ENCODE assay signal across 8 mouse cellular contexts in the genomic region with DNA sequence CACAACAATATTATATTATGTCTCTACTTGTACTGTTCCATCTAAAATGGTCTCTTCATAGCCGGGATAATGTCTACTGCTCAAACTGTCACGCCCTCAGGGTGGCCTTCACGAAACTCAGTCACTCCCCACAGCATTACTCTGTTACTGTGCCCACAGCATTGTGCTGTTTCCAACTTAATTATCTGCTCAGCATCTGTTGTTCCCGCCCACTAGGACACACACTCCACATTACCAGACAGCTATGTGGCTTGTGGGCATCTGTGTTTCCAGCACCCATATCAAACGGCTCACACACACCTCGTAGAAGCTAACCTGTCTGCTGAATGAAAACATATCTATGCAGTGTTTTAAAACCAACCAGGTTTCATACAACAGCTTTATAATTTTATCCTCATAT. TPM values are rescaled to one million over a fixed set of nuclear protein-coding genes. Genes with fewer than 3 reads are reported as not detected.
DNase-seq lines count a peak whose midpoint lies in the region; ATAC-seq and TF ChIP-seq lines count a peak whose summit lies in the region.

No protein-coding gene starts in this region.

- H3K79me2 ChIP-seq in CH12.LX (replicated peaks; ENCODE audit: control insufficient read depth, extremely low read depth, insufficient read depth, poor library complexity, severe bottlenecking) = no peaks in the 10 kb centered on the region

- no peak overlapping the region for H3K4me3 ChIP-seq in kidney, embryonic 15.5 days (replicated peaks)
- no peak overlapping the region for H3K4me3 ChIP-seq in CH12.LX (replicated peaks in 1 of 3; ENCODE audit: low read depth in 2 of 3, low read length in 2 of 3, poor library complexity in 1 of 3)
- no peak overlapping the region for H3K4me3 ChIP-seq in forebrain, embryonic 14.5 days (ENCODE audit: low read depth, low read length)
- no peak overlapping the region for H3K4me3 ChIP-seq in liver, embryonic 16.5 days (ENCODE audit: low read depth, low read length)

- dilution Hi-C loops in CH12.LX (cut with MboI; ENCODE audit: extremely low pct_ligation_motif_present, extremely low pct_unique_long_range_greater_than_20kb, low sequenced_read_pairs) = no loop called here

- 55% methylated on average over 6 of the region's 6 CpGs for WGBS in kidney, embryonic 15.5 days
- WGBS in forebrain, embryonic 14.5 days = 21% methylated on average over 6 of the region's 6 CpGs
- 17% methylated on average over 6 of the region's 6 CpGs for WGBS in liver, embryonic 16.5 days (ENCODE audit: insufficient replicate concordance)

- no peaks in the 10 kb centered on the region for H3K27me3 ChIP-seq in kidney, embryonic 15.5 days
- no peaks in the 10 kb centered on the region for H3K27me3 ChIP-seq in CH12.LX (replicated peaks)
- H3K27me3 ChIP-seq in forebrain, embryonic 14.5 days (replicated peaks; ENCODE audit: control insufficient read depth, insufficient read depth, low read length) = no peaks in the 10 kb centered on the region
- H3K27me3 ChIP-seq in liver, embryonic 16.5 days (ENCODE audit: control insufficient read depth, insufficient read depth, low read depth, low read length) = no peaks in the 10 kb centered on the region

- H3K9ac ChIP-seq in kidney, embryonic 15.5 days = no peak overlapping the region
- H3K9ac ChIP-seq in CH12.LX (ENCODE audit: insufficient read depth, low read depth) = no peak overlapping the region
- H3K9ac ChIP-seq in forebrain, embryonic 14.5 days (ENCODE audit: low read length) = no peak overlapping the region
- H3K9ac ChIP-seq in liver, embryonic 16.5 days (ENCODE audit: low read depth, low read length) = no peak overlapping the region

- no peaks in the 10 kb centered on the region for H3K9me3 ChIP-seq in kidney, embryonic 15.5 days (replicated peaks)
- H3K9me3 ChIP-seq in CH12.LX (replicated peaks; ENCODE audit: low read length) = no peaks in the 10 kb centered on the region
- H3K9me3 ChIP-seq in forebrain, embryonic 14.5 days (replicated peaks; ENCODE audit: control insufficient read depth, low read length) = no peaks in the 10 kb centered on the region
- H3K9me3 ChIP-seq in liver, embryonic 16.5 days (replicated peaks; ENCODE audit: control insufficient read depth, low read length) = no peaks in the 10 kb centered on the region

- DNase-seq in kidney, postnatal 36 days = no peak
- DNase-seq in CH12.LX (ENCODE audit: extremely low read depth) = no peak
- DNase-seq in forebrain, embryonic 14.5 days (ENCODE audit: low spot score) = peak; percentile 36
- DNase-seq in spleen, adult 12 weeks (ENCODE audit: low spot score) = no peak
- DNase-seq in cerebellum, adult 8-10 months = no peak
- DNase-seq in lung, postnatal 14 days = no peak

- no peaks in the 10 kb centered on the region for H3K36me3 ChIP-seq in kidney, embryonic 15.5 days
- H3K36me3 ChIP-seq in CH12.LX (replicated peaks in 1 of 2; ENCODE audit: control insufficient read depth in 1 of 2, insufficient read depth in 1 of 2, low read length in 1 of 2) = no peaks in the 10 kb centered on the region
- no peaks in the 10 kb centered on the region for H3K36me3 ChIP-seq in forebrain, embryonic 14.5 days (ENCODE audit: control insufficient read depth, insufficient read depth, low read length)
- no peaks in the 10 kb centered on the region for H3K36me3 ChIP-seq in liver, embryonic 16.5 days (ENCODE audit: control insufficient read depth, insufficient read depth)

- H3K27ac ChIP-seq in kidney, embryonic 15.5 days = no peak overlapping the region
- no peak overlapping the region for H3K27ac ChIP-seq in CH12.LX (ENCODE audit: insufficient read depth, low read depth)
- no peak overlapping the region for H3K27ac ChIP-seq in forebrain, embryonic 14.5 days (ENCODE audit: low read depth, low read length)
- no peak overlapping the region for H3K27ac ChIP-seq in liver, embryonic 16.5 days (ENCODE audit: low read length)

- TF ChIP-seq EP300 in CH12.LX (IDR thresholded peaks at IDR 0.05; ENCODE audit: low read length) = no peak

- TF ChIP-seq CTCF in CH12.LX (conservative IDR thresholded peaks at IDR 0.05 in 1 of 2, IDR thresholded peaks at IDR 0.05 in 1 of 2; ENCODE audit: low read depth in 2 of 2, low read length in 2 of 2) = no peak

- no peak for TF ChIP-seq POLR2A in CH12.LX (IDR thresholded peaks at IDR 0.05; ENCODE audit: low read depth, low read length)

- no peak for TF ChIP-seq RAD21 in CH12.LX (IDR thresholded peaks at IDR 0.05; ENCODE audit: low read depth, low read length)

- in situ Hi-C loops in CH12.LX (cut with MboI; ENCODE audit: low pct_ligation_motif_present, low pct_unique_long_range_greater_than_20kb, low sequenced_read_pairs) = loop anchor here (5.0 to 25.0 kb wide), 2 partner anchors 286 to 674 kb away; a partner anchor contains a TSS

- ATAC-seq in kidney, embryonic 15.5 days (replicated peaks; ENCODE audit: low FRiP score) = no peak
- ATAC-seq in forebrain, embryonic 14.5 days = peak; percentile 54; the same call in 1 of the 2 replicates
- ATAC-seq in liver, embryonic 16.5 days (ENCODE audit: low read depth) = peak; percentile 40

- H3K4me1 ChIP-seq in kidney, embryonic 15.5 days = peaks cover 13% of the 10 kb centered on the region
- H3K4me1 ChIP-seq in CH12.LX (ENCODE audit: control insufficient read depth in 1 of 2, insufficient read depth in 2 of 2) = peaks cover 0 to 17% of the 10 kb centered on the region in 2 experiments; a peak in 2 of 4 replicates
- H3K4me1 ChIP-seq in forebrain, embryonic 14.5 days (ENCODE audit: control insufficient read depth, insufficient read depth, low read length) = peaks cover 6% of the 10 kb centered on the region; the same call in 1 of the 2 replicates
- peaks cover 4% of the 10 kb centered on the region for H3K4me1 ChIP-seq in liver, embryonic 16.5 days (ENCODE audit: control insufficient read depth, low read depth, low read length)

- H3K4me2 ChIP-seq in kidney, embryonic 15.5 days = peak overlapping the region; percentile 53; the same call in 1 of the 2 replicates
- H3K4me2 ChIP-seq in CH12.LX (ENCODE audit: insufficient read depth, low read depth, poor library complexity, severe bottlenecking) = peak overlapping the region; percentile 63; the same call in 1 of the 2 replicates
- H3K4me2 ChIP-seq in forebrain, embryonic 14.5 days (ENCODE audit: low read length) = peak overlapping the region; percentile 44; the same call in 1 of the 2 replicates
- no peak overlapping the region for H3K4me2 ChIP-seq in liver, embryonic 16.5 days (ENCODE audit: low read depth, low read length)

TF ChIP-seq in CH12.LX, 34 proteins besides CTCF, POLR2A, EP300 and RAD21:
- TF ChIP-seq SMC3 (IDR thresholded peaks at IDR 0.05; ENCODE audit: low read depth, low read length) = no peak
- no peak for TF ChIP-seq KAT2A (IDR thresholded peaks at IDR 0.05; ENCODE audit: insufficient replicate concordance, low read length)
- TF ChIP-seq TBP (conservative IDR thresholded peaks at IDR 0.05; ENCODE audit: low read depth, low read length) = no peak
- TF ChIP-seq MAZ (IDR thresholded peaks at IDR 0.05; ENCODE audit: low read depth, low read length) = no peak
- no peak for TF ChIP-seq RCOR1 (conservative IDR thresholded peaks at IDR 0.05; ENCODE audit: low read depth, low read length)
- TF ChIP-seq BHLHE40 (IDR thresholded peaks at IDR 0.05; ENCODE audit: low read depth, low read length) = no peak
- TF ChIP-seq JUND (conservative IDR thresholded peaks at IDR 0.05; ENCODE audit: low read depth, low read length) = no peak
- no peak for TF ChIP-seq NELFE (IDR thresholded peaks at IDR 0.05; ENCODE audit: low read depth, low read length)
- no peak for TF ChIP-seq SIN3A (IDR thresholded peaks at IDR 0.05; ENCODE audit: low read length)
- no peak for TF ChIP-seq E2F4 (IDR thresholded peaks at IDR 0.05; ENCODE audit: insufficient replicate concordance, low read depth, low read length)
- TF ChIP-seq CHD2 (IDR thresholded peaks at IDR 0.05; ENCODE audit: low read length) = no peak
- TF ChIP-seq TCF12 (IDR thresholded peaks at IDR 0.05; ENCODE audit: low read depth, low read length) = no peak
- TF ChIP-seq ZNF384 (IDR thresholded peaks at IDR 0.05; ENCODE audit: low read depth, low read length) = no peak
- no peak for TF ChIP-seq POLR2AphosphoS2 (IDR thresholded peaks at IDR 0.05; ENCODE audit: low read depth, low read length)
- TF ChIP-seq USF2 (conservative IDR thresholded peaks at IDR 0.05; ENCODE audit: low read depth, low read length) = no peak
- TF ChIP-seq MEF2A (IDR thresholded peaks at IDR 0.05; ENCODE audit: borderline replicate concordance, low read depth, low read length) = no peak

RNA-seq across cellular contexts. Expression of a gene that starts 13.7 kb away (rescaled TPM):
- polyA plus RNA-seq in kidney, embryonic 15.5 days (2015; fragmentation: Nextera tagmentation; extraction: Ambion mirVana) = 8.8 and 9.0 TPM in 2 replicates
- total RNA-seq in CH12.LX (2012; rRNA removed) (3.1 and 3.3 TPM in 2 replicates), CH12.LX (2014; rRNA removed) (5.9 and 6.4 TPM in 2 replicates)
- 5.4 and 5.5 TPM in 2 replicates for polyA plus RNA-seq in CH12.LX (2012; ENCODE audit: insufficient read length, low read depth)
- polyA plus RNA-seq in forebrain, embryonic 14.5 days (2014; fragmentation: Nextera tagmentation; extraction: Ambion mirVana) = 5.0 and 7.6 TPM in 2 replicates
- 1.5 and 2.2 TPM in 2 replicates for polyA plus RNA-seq in liver, embryonic 16.5 days (2015; fragmentation: Nextera tagmentation; extraction: Ambion mirVana)

RNA-seq across cellular contexts. Expression of a gene that starts 15.9 kb away (rescaled TPM):
- 9.9 and 13.0 TPM in 2 replicates for polyA plus RNA-seq in kidney, embryonic 15.5 days (2015; fragmentation: Nextera tagmentation; extraction: Ambion mirVana)
- total RNA-seq in CH12.LX (2012; rRNA removed) (19.0 and 19.4 TPM in 2 replicates), CH12.LX (2014; rRNA removed) (16.1 and 18.2 TPM in 2 replicates)
- polyA plus RNA-seq in CH12.LX (2012; ENCODE audit: insufficient read length, low read depth) = 15.0 and 18.7 TPM in 2 replicates
- 28.6 and 45.4 TPM in 2 replicates for polyA plus RNA-seq in forebrain, embryonic 14.5 days (2014; fragmentation: Nextera tagmentation; extraction: Ambion mirVana)
- polyA plus RNA-seq in liver, embryonic 16.5 days (2015; fragmentation: Nextera tagmentation; extraction: Ambion mirVana) = 3.5 and 4.6 TPM in 2 replicates
